ENCODE assay signal across 10 mouse cellular contexts in the genomic region with DNA sequence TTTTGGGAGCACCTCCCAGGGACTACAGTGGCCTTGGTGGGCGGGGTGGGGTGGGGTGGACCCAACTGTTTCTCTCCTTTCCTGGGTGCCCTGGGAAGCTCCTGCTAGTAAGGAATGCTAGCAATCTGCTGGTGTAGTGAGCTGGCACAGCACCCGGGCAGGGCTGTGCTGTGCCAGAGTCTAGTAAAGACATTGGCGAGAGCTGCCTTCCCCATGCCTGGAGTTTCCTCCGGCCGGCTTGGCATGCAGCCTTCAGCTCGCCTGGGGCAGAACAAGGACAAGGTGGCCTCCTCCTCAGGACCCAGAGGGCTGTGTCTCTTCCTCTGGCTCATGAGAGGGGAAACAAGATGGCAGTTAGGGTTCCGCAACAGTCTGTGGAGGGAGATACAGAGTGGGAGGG.
A peak's percentile ranks its signal among the peaks of the same experiment; 100 is the strongest.
DNase-seq lines count a peak whose midpoint lies in the region; ATAC-seq and TF ChIP-seq lines count a peak whose summit lies in the region.
"Had no signal": no experiment of that assay in that cellular context is flagged by ENCODE, and none has a peak within 500 bp of the region (broad histone marks: within the 10 kb centered on the region; RNA-seq: fewer than 3 reads in every experiment).

No protein-coding gene starts in this region.

- intact Hi-C loops in gastrocnemius, postnatal 14 days (cut with DNase I; ENCODE audit: low total_unique reads) = no loop called here

- H3K4me1 ChIP-seq in lung, adult 2 months (ENCODE audit: control insufficient read depth, insufficient read depth, low read length) = peaks cover 29% of the 10 kb centered on the region
- H3K4me1 ChIP-seq in liver, postnatal 0 days (ENCODE audit: insufficient read depth) = no peaks in the 10 kb centered on the region

- no peak for TF ChIP-seq EP300 in liver, postnatal 0 days (IDR thresholded peaks at IDR 0.05; ENCODE audit: low read depth)

- H3K36me3 ChIP-seq in liver, postnatal 0 days (replicated peaks; ENCODE audit: insufficient read depth, low read length) = no peaks in the 10 kb centered on the region
- H3K36me3 ChIP-seq: hindbrain, embryonic 15.5 days; neural tube, embryonic 13.5 days had no signal

- no peak for TF ChIP-seq POLR2A in lung, adult 2 months (IDR thresholded peaks at IDR 0.05; ENCODE audit: borderline replicate concordance, extremely low read depth, low read depth, low read length)

- H3K27me3 ChIP-seq in liver, postnatal 0 days (ENCODE audit: insufficient read depth, low read length) = 0 out of 2 replicates have a peak, but pooled peaks cover 6% of the 10 kb centered on the region

- no peak overlapping the region for H3K4me2 ChIP-seq in liver, postnatal 0 days (ENCODE audit: low read depth, low read length)
- H3K4me2 ChIP-seq: hindbrain, embryonic 15.5 days; neural tube, embryonic 13.5 days had no signal

- DNase-seq in layer of hippocampus, postnatal 10 days (ENCODE audit: low spot score in 2 of 2) = peak; percentile 24 to 55
- DNase-seq in layer of hippocampus, postnatal 36 days = no peak
- peak; percentile 66 to 80 for DNase-seq in adrenal gland, postnatal 36 days
- peak; percentile 69 for DNase-seq in gastrocnemius, postnatal 14 days
- peak; percentile 55 for DNase-seq in lung, adult 2 months
- no peak for DNase-seq in thymus, postnatal 25 days
- DNase-seq in liver, postnatal 0 days = no peak
- no peak for DNase-seq in embryo, embryonic 10.5 days (ENCODE audit: low spot score)

- H3K9ac ChIP-seq in liver, postnatal 0 days (replicated peaks) = no peak overlapping the region
- H3K9ac ChIP-seq: hindbrain, embryonic 15.5 days; neural tube, embryonic 13.5 days had no signal

- no peak overlapping the region for H3K4me3 ChIP-seq in lung, adult 2 months (replicated peaks; ENCODE audit: extremely low read depth, low read depth, low read length)
- H3K4me3 ChIP-seq in liver, postnatal 0 days (ENCODE audit: low read depth, low read length) = no peak overlapping the region
- H3K4me3 ChIP-seq: hindbrain, embryonic 15.5 days; neural tube, embryonic 13.5 days had no signal

- H3K9me3 ChIP-seq in liver, postnatal 0 days (ENCODE audit: low read length) = no peaks in the 10 kb centered on the region
- H3K9me3 ChIP-seq: hindbrain, embryonic 15.5 days; neural tube, embryonic 13.5 days had no signal

- no peak for TF ChIP-seq CTCF in lung, adult 2 months (IDR thresholded peaks at IDR 0.05; ENCODE audit: insufficient read depth, low read length)
- no peak for TF ChIP-seq CTCF in liver, postnatal 0 days (IDR thresholded peaks at IDR 0.05; ENCODE audit: low read depth)

- ATAC-seq in liver, postnatal 0 days = no peak

- 33% methylated on average over 7 of the region's 7 CpGs for WGBS in lung, adult 2 months
- WGBS in liver, postnatal 0 days (ENCODE audit: insufficient replicate concordance) = 75% methylated on average over 7 of the region's 7 CpGs

- H3K27ac ChIP-seq in liver, postnatal 0 days (ENCODE audit: low read depth) = no peak overlapping the region
- H3K27ac ChIP-seq: hindbrain, embryonic 15.5 days; neural tube, embryonic 13.5 days had no signal

Comparison
In these comparisons a context has a peak if more than half of its experiments do, and no peak if none do; other contexts are left out.
1. DNase-seq: peak in layer of hippocampus, postnatal 10 days (2 of 2), adrenal gland, postnatal 36 days (2 of 2), gastrocnemius, postnatal 14 days (single experiment) and lung, adult 2 months (single experiment); none in layer of hippocampus, postnatal 36 days (0 of 2), thymus, postnatal 25 days (single experiment), liver, postnatal 0 days (single experiment) and embryo, embryonic 10.5 days (single experiment).